Mouse (Mus musculus) midbrain, postnatal 0 days (tissue): Measurements from ENCODE around the gene C1s2. TPM values are rescaled to one million over a fixed set of nuclear protein-coding genes. Genes with fewer than 3 reads are reported as not detected.
"Not testable (repeated sequence)": the region's sequence is repeated elsewhere in the genome, so short reads cannot be mapped to it uniquely, and the experiment has no call there.

Source experiments
- ATAC-seq: fragments of 200-750 bp; cut with Nextera tagmentation; 2 replicates; pipeline ENCODE4 v1.8.0; 2017; ENCODE audit warnings: moderate number of reproducible peaks, mild to moderate bottlenecking, moderate TSS enrichment, moderate library complexity; ENCODE audit not compliant: low FRiP score
- DNase-seq: peaks from one replicate; pipeline ENCODE4 v3.0.0-alpha.2; 2015; ENCODE audit warnings: low spot score
- H3K27ac ChIP-seq: fragments of 300-500 bp; sonication (generic); 2 replicates; pipeline ENCODE4 v1.5.1; 2014; ENCODE audit warnings: low read depth, mild to moderate bottlenecking, low read length, mixed read lengths
- H3K27me3 ChIP-seq: fragments of 300-500 bp; sonication (generic); 2 replicates; pipeline ENCODE4 v1.6.1; 2014; ENCODE audit warnings: low read length, control low read depth, mixed read lengths; ENCODE audit not compliant: insufficient read depth
- H3K36me3 ChIP-seq: fragments of 300-500 bp; sonication (generic); 2 replicates; pipeline ENCODE4 v1.6.1; 2014; ENCODE audit warnings: low read length, control low read depth, mixed read lengths; ENCODE audit not compliant: insufficient read depth
- H3K4me1 ChIP-seq: fragments of 300-500 bp; sonication (generic); 2 replicates; pipeline ENCODE4 v1.6.1; 2014; ENCODE audit warnings: mild to moderate bottlenecking, control low read depth, antibody characterized with exemption, low read length, mixed read lengths; ENCODE audit not compliant: insufficient read depth
- H3K4me2 ChIP-seq: fragments of 300-500 bp; sonication (generic); 2 replicates; pipeline ENCODE4 v1.6.1; 2014; ENCODE audit warnings: low read depth, mild to moderate bottlenecking, low read length, mixed read lengths; ENCODE audit not compliant: poor library complexity, severe bottlenecking
- H3K4me3 ChIP-seq: fragments of 300-500 bp; sonication (generic); 2 replicates; pipeline ENCODE4 v1.5.1; 2014; ENCODE audit warnings: low read depth, mild to moderate bottlenecking, low read length, moderate library complexity
- H3K9ac ChIP-seq: fragments of 300-500 bp; sonication (generic); replicated peaks from 2 replicates; pipeline ENCODE4 v1.6.1; 2014; ENCODE audit warnings: mild to moderate bottlenecking, low read length, moderate library complexity, mixed read lengths; ENCODE audit not compliant: poor library complexity, severe bottlenecking
- H3K9me3 ChIP-seq: fragments of 300-500 bp; sonication (generic); 2 replicates; pipeline ENCODE4 v1.6.1; 2016; ENCODE audit warnings: low read length, control low read depth
- CTCF ChIP-seq: IDR thresholded peaks from 2 replicates; pipeline ENCODE4 v1.5.1; 2016; ENCODE audit warnings: antibody characterized with exemption, mild to moderate bottlenecking
- WGBS: fragments of 180-500 bp; shearing (Covaris S2); extraction: QIAGEN DNeasy Blood & Tissue Kit; methylation state at CpG from one replicate; pipeline ENCODE4 v1.1.7; 2014; 5-methylcytosine and 5-hydroxymethylcytosine counted together
- polyA plus RNA-seq: library from polyadenylated mRNA; unstranded; fragments of >200 nt; fragmentation: Nextera tagmentation; extraction: Ambion mirVana; gene quantifications from 2 replicates; pipeline ENCODE4 v1.2.1, GENCODE M21; 2015
- total RNA-seq: library from RNA; depleted of rRNA; stranded (reverse); fragments of >200 nt; gene quantifications from 2 replicates; pipeline ENCODE4 v1.2.3, GENCODE M21; 2014; rRNA removed

C1s2 gene
- 0.09 TPM in 1 of 2 replicates, not detected in the other for total RNA-seq
- 0.13 and 0.21 TPM in 2 replicates for polyA plus RNA-seq

DNA sequence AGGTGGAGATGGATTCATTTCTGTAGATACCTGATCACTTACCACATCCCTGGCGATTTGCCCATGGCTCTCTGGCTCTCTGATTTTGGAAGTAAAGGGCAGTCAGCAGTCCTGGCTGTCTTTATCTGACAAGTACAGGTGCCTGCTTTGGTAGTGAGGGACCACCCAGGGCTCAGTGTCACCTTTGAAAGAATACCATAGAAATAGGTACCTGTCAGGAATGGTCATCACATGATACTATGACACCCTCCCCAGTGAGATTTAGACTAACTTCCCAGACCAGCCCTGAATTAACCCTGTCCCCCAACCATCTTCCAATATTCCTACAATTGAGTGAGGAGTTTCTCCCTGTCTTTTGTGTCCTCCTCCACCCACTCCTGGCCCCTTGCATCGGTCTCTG is at the start of gene C1s2:
TSS of gene C1s2 (minus strand) at position 101 of the 400 bp plus-strand sequence.
- not testable (repeated sequence) for H3K27ac ChIP-seq, H3K9me3 ChIP-seq, H3K27me3 ChIP-seq, H3K36me3 ChIP-seq, H3K4me2 ChIP-seq, H3K4me3 ChIP-seq, H3K4me1 ChIP-seq, DNase-seq, H3K9ac ChIP-seq, ATAC-seq
- 87% methylated on average over 2 of the region's 2 CpGs for WGBS

DNA sequence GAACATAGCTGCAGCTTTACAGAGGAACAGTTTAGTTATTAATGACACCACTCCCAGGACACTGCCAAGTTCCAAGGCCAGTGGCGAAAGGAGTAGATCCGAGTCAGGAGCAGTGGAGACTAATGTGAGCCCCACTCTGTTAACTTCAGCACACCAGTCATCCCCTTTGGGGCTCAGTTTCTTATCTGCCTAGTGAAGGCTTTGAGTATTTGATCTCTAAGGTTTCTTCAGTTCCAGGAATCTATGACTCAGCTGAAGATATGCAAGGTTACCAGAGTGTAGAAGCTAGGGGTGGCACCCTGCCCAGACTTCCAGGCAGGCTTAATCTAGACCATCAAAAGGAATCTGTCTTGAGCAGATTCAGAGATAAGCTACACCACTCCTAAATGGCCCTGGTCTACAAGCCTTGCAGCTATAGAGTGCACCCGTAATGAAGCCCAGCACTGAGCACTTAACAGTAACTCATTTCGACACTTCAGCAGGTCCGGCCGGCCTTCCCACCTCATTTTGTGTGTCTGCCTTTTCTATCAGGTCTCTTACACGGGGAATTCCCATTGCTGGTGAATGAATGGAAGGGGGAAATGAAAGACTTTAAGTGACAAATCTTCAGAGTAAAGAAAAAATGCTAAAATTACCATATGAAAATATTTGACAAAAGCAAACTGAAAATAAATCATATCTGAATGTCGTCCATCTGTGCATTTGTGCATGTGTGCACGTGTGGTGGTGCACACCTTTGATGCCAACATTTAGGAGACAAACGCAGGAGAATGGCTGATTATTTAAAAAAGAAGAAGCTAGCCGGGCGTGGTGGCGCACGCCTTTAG is 47.9 kb upstream of the C1s2 start:
- 92% methylated on average over 14 of the region's 14 CpGs for WGBS

DNA sequence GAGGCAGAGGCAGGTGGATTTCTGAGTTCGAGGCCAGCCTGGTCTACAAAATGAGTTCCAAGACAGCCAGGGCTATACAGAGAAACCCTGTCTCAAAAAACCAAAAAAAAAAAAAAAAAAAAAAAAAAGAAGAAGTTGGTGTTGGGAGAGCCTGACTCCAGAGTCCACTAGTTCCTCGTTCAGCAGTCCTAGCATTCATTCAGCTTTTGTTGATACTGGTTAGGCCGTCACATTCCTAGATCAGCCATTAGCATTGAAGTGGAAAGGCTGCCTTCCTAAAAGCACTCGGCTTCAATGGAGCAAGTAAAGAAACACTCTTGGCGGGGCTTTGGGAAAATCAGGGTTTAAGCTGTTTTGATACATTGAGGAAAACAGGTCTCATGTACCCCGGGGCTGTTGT is 46.4 kb upstream of the C1s2 start:
- not testable (repeated sequence) for ATAC-seq, H3K4me2 ChIP-seq, H3K27ac ChIP-seq, H3K4me1 ChIP-seq, H3K27me3 ChIP-seq, H3K4me3 ChIP-seq, DNase-seq, H3K36me3 ChIP-seq, H3K9me3 ChIP-seq, H3K9ac ChIP-seq
- WGBS, result 66% methylated on average over 6 of the region's 6 CpGs

More for the DNA sequence above, 47.9 kb upstream of the C1s2 start:
- no peak for TF ChIP-seq CTCF
- Histone ChIP-seq H3K4me2 (no peak overlapping the region), H3K4me1 (no peaks in the 10 kb centered on the region), H3K9ac (no peak overlapping the region), H3K4me3 (no peak overlapping the region), H3K27ac (no peak overlapping the region), H3K9me3 (no peaks in the 10 kb centered on the region), H3K36me3 (no peaks in the 10 kb centered on the region), H3K27me3 (no peaks in the 10 kb centered on the region)
- ATAC-seq (no peak), DNase-seq (no peak)

DNA sequence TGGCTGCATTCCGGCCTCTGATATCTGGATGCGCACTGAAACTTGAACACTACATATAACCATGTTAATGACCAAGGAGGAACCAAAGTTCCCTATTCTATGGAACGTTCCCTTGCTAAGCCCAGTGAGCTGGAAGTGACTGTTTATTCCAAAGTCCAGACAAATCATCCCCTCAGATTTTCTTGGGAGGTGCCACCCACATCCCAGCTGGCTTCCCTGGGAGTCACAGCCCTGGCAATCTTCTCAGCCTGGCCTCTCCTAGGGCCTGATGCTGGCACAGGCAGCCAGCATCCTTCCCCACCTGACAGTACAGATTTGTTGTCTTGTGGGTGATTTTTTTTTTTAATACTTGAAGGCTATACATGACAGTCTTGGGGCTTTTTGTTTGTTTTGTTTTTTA is 43.6 kb upstream of the C1s2 start:
- no peaks in the 10 kb centered on the region for H3K4me1 ChIP-seq
- no peak overlapping the region for H3K27ac ChIP-seq
- no peaks in the 10 kb centered on the region for H3K9me3 ChIP-seq
- no peak for DNase-seq
- WGBS, result 90% methylated on average over 3 of the region's 3 CpGs
- H3K4me2 ChIP-seq, result no peak overlapping the region
- H3K4me3 ChIP-seq, result no peak overlapping the region
- ATAC-seq, result no peak
- no peak overlapping the region for H3K9ac ChIP-seq
- H3K27me3 ChIP-seq, result no peaks in the 10 kb centered on the region
- H3K36me3 ChIP-seq, result no peaks in the 10 kb centered on the region
- no peak for TF ChIP-seq CTCF

DNA sequence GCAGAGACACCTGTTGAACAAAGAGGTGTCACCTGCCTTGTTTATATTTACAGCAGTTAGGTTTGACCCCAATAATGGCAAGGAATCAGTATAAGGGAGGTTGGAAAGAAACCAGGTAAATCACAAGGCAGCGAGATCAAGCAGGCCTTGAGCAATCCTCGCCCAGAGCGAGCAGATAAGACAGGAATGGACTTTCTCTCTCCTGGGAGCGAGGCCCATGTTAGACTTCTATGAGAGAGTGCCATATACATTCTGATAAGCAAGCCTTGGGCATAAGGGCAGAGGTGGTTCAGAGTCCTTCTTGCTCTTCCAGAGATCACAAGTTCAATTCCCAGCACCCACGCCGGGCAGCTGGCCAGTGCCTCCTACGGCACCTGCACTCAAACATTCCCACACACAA is 42.9 kb upstream of the C1s2 start:
- Histone ChIP-seq H3K27me3 (no peaks in the 10 kb centered on the region), H3K9me3 (no peaks in the 10 kb centered on the region), H3K4me2 (no peak overlapping the region), H3K36me3 (no peaks in the 10 kb centered on the region), H3K4me3 (no peak overlapping the region), H3K9ac (no peak overlapping the region), H3K27ac (no peak overlapping the region), H3K4me1 (no peaks in the 10 kb centered on the region)
- WGBS, result 99% methylated on average over 7 of the region's 7 CpGs
- no peak for TF ChIP-seq CTCF
- no peak for ATAC-seq
- no peak for DNase-seq

DNA sequence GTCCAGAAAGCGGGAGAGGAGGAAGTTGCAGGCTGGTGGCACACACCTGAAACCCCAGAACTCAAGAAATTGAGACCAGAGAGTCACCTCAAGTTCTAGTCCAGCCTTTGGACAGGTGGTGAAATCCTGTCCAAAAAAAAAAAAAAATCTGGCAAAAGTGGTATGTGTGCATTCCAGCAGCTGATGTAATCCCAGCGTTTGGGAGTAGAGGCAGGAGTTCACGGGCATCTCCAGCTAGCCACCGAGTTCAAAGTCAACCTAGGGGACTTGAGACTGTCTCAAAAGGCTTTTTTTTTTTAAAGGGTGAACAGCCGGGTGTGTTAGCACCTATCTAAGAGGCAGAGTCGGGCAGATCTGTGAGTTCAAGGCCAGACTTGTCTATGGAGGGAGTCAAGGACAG is 40.3 kb upstream of the C1s2 start:
- DNase-seq (no peak), ATAC-seq (no peak)
- no peak for TF ChIP-seq CTCF
- Histone ChIP-seq H3K9me3 (no peaks in the 10 kb centered on the region), H3K9ac (no peak overlapping the region), H3K4me2 (no peak overlapping the region), H3K27ac (no peak overlapping the region), H3K36me3 (no peaks in the 10 kb centered on the region), H3K4me3 (no peak overlapping the region), H3K27me3 (no peaks in the 10 kb centered on the region), H3K4me1 (no peaks in the 10 kb centered on the region)
- 88% methylated on average over 6 of the region's 6 CpGs for WGBS
